Mouse (Mus musculus) Patski (cell line): ENCODE data around the gene Rnf150. TPM values are rescaled to one million over a fixed set of nuclear protein-coding genes. Genes with fewer than 3 reads are reported as not detected.
"Not testable (repeated sequence)": the region's sequence is repeated elsewhere in the genome, so short reads cannot be mapped to it uniquely, and the experiment has no call there.

ENCODE experiments used
- ATAC-seq: fragments of 100-300 bp; one replicate; pipeline ENCODE4 v1.8.0; 2021
- CTCF ChIA-PET: fragments of 350-600 bp; sonication (Branson Sonifier 250); formaldehyde crosslinking; loops from one replicate; lab custom pipeline; 2022; ENCODE audit warnings: inconsistent platforms; lab: Charles Lee
- POLR2A ChIA-PET: fragments of 350-600 bp; sonication (Branson Sonifier 250); formaldehyde crosslinking; loops from one replicate; lab custom pipeline; 2022; ENCODE audit warnings: antibody characterized with exemption, inconsistent platforms; lab: Charles Lee
- DNase-seq: peaks from one replicate; pipeline ENCODE4 v3.0.0-alpha.2; 2011; ENCODE audit warnings: low read depth, low spot score
- H3K27me3 ChIP-seq: fragments of 371-371 bp; one replicate; pipeline ENCODE4 v1.5.1; 2021
- CTCF ChIP-seq: fragments of 100-300 bp; IDR thresholded peaks from one replicate; pipeline ENCODE4 v1.5.1; 2021
- in situ Hi-C: fragments of 300-500 bp; cut with MboI; formaldehyde crosslinking; loops from 3 replicates; pipeline ENCODE4 v1.11.1; 2018; ENCODE audit warnings: low pct_unique_long_range_greater_than_20kb, mixed read lengths
- polyA plus RNA-seq: library from polyadenylated mRNA; unstranded; gene quantifications from one replicate; pipeline ENCODE4 v1.2.3, GENCODE M21; 2021

Gene Rnf150
- polyA plus RNA-seq, 1 experiment from 2014 or later = 19.1 TPM

DNA sequence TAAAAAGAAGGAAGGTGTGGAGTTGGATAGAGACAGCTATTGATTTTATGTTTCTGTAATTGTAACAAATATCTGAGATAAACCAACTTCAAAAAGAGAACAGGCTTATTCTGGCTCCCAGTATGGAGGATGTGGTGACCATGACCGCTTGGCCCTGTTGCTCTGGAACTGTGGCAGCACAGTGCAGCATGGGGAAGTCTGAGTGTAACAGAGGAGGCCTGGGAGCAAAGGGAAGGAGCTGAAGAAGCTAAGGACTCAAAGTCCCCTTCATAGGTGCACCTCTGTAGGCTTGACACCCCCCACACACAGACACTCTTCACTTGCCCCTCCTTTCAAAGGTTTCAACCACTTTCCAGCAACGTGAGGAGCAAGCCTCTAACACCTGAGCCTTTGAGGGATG is 214.2 kb downstream of the Rnf150 start:
- in situ Hi-C loops = loop anchor here (25.0 kb wide), 1 partner anchor 1040 kb away; no protein-coding TSS in a partner anchor
- ATAC-seq = no peak
- TF ChIP-seq CTCF = no peak
- POLR2A ChIA-PET = interaction anchor here (0.5 kb wide), 1 partner anchor 1797 kb away, joined by 3 read pairs; no protein-coding TSS in a partner anchor
- H3K27me3 ChIP-seq = no peaks in the 10 kb centered on the region
- CTCF ChIA-PET = interaction anchor here (0.9 to 1.3 kb wide), 4 partner anchors 8 to 214 kb away, joined by 3 to 4 read pairs (median 3); partner anchors contain the start of gene Rnf150
- no peak for DNase-seq

DNA sequence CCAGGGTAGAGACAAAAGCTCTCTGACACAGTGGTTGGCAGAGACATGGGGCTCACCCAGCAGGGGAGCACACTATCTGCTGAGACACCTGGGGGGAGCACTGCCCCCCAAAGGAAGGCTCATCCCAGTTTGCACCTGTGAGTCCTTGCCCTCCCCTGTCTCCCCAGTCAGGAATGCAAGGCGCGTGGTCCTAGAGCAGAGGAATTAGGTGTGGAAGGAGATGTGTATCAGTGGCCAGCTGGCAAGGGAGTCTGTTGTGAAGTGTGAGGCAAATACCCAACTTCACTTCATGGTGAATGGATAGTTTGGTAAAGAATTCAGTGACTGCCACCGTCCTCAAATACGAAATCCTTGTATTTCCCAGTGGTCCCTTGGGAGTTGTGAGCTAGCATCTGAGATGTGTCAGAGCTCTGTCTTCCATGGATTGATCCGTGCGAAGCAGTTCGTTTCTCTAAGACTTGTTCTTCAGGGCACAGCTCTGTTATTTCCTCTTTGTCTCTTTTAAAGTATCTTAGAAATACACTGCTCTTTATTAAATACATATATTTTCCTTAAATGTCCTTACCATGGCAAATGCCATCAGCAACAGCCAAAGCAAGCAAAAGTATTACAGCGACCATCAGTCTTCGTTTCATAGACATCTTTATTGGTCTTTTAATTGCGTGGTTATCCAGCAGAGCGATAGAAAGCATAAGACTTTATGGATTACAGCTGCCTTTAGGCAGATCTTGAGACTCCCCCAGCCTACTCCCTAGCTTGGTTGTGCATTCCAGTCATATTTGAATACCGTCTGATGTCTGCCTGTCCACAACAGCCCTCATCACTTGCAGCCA is 215.8 kb downstream of the Rnf150 start:
- ChIA-PET CTCF (interaction anchor here (1.2 to 1.4 kb wide), 3 partner anchors 24 to 217 kb away, joined by 3 to 4 read pairs (median 3); partner anchors contain the start of gene Rnf150), POLR2A (no interaction called here)
- no peak for TF ChIP-seq CTCF
- H3K27me3 ChIP-seq = no peaks in the 10 kb centered on the region
- DNase-seq = no peak
- in situ Hi-C loops = loop anchor here (25.0 kb wide), 1 partner anchor 1042 kb away; no protein-coding TSS in a partner anchor
- no peak for ATAC-seq

DNA sequence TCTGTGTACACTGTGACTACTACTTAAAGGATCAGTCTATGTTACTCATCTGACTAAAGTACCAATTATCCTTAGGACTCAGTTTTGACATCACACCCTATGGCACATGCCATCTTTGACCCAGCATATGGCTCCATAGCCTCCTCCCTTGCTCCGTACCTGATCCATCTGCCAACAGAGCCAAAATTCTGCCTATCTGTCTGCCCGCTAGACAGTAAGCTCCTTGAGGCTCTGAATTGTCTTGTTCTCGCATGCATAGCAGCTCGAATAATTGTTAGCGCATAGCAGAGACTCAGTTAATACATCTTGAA is 216.3 kb downstream of the Rnf150 start:
- H3K27me3 ChIP-seq = no peaks in the 10 kb centered on the region
- ATAC-seq (no peak), DNase-seq (no peak)
- TF ChIP-seq CTCF = no peak
- in situ Hi-C loops = loop anchor here (25.0 kb wide), 1 partner anchor 1042 kb away; no protein-coding TSS in a partner anchor
- CTCF ChIA-PET = interaction anchor here (1.2 kb wide), 1 partner anchor 218 kb away, joined by 3 read pairs; no protein-coding TSS in a partner anchor
- POLR2A ChIA-PET = interaction anchor here (0.6 kb wide), 1 partner anchor 124 kb away, joined by 4 read pairs; no protein-coding TSS in a partner anchor

DNA sequence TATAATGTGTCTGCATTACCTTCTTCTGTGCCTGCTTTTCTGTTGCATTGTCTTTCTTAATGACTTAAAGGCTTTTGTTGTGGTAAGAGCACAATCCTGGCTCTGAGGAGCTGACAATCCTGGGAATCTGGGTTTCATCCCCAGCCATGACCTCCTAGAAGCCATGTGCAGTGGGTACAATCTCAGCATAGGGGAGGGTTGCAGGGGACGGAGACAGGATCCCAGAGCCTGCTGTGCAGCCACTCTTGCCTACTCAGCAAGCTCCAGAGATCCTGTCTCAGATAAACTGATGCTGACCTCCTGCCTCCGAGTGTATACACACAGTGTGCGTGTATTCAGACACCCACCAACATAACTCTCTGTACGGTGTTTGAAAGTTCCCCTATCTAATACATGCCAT is 218.1 kb downstream of the Rnf150 start:
- ATAC-seq = no peak
- in situ Hi-C loops = loop anchor here (10.0 to 25.0 kb wide), 2 partner anchors 316 to 1044 kb away; no protein-coding TSS in a partner anchor
- TF ChIP-seq CTCF = no peak
- POLR2A ChIA-PET = no interaction called here
- no peaks in the 10 kb centered on the region for H3K27me3 ChIP-seq
- no peak for DNase-seq
- CTCF ChIA-PET = no interaction called here

DNA sequence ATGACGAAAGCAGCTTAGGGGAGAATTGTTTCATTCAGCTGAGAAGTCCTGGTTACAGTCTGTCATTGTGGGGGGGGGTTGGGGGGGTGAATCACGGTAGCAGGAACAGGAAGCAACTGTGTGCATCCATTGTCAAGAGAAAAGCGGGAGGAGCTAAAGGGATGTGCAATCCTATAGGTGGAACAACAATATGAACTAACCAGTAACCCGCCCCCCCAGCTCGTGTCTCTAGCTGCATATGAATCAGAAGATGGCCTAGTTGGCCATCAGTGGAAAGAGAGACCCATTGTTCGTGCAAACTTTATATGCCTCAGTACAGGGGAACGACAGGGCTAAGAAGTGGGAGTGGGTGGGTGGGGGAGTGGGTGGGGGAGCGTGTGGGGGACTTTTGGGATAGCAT is 218.7 kb downstream of the Rnf150 start:
- H3K27me3 ChIP-seq, ATAC-seq, POLR2A ChIA-PET, CTCF ChIA-PET, DNase-seq: not testable (repeated sequence)
- in situ Hi-C loops = loop anchor here (10.0 to 25.0 kb wide), 2 partner anchors 317 to 1045 kb away; no protein-coding TSS in a partner anchor

DNA sequence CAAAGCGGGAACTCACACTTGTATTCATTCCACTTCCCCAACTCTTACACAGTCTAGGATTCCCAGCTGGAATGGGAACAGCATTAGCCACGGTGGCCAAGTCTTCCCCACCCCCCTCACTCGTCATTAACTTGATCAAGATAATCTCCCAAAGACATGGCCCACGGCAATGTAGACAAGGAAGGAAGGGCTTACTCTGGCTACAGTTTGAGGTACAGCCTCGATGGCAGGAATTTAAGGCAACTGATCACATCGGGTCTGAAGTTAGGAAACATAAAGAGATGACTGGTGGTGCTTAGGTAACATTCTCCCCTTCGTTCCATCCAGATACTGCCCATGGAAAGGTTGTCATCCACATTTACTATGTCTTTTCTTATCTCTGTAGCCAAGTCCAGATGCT is 219.1 kb downstream of the Rnf150 start:
- in situ Hi-C loops = loop anchor here (10.0 to 25.0 kb wide), 2 partner anchors 317 to 1045 kb away; no protein-coding TSS in a partner anchor
- TF ChIP-seq CTCF = no peak
- CTCF ChIA-PET = interaction anchor here (1.0 kb wide), 1 partner anchor 211 kb away, joined by 3 read pairs; no protein-coding TSS in a partner anchor
- no peaks in the 10 kb centered on the region for H3K27me3 ChIP-seq
- ATAC-seq (no peak), DNase-seq (no peak)
- POLR2A ChIA-PET = no interaction called here

DNA sequence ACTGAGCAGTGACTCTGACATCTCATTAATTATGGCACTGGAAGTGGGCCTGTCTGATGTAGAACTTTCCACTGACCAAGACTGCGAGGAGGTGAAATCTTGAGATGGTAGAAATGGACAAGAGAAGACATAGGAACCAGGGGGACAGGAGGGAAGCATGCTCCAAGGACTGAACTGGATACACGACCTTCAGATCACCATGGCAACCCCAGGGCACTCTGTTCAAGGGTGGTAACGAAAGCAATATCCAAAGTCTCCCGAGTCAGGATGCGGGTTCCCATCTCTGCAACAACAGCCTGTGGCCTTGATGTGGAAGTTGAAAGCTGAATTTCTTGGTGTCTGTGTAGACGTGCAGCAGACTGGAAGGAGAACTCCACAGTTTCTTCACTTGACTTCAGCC is 220.3 kb downstream of the Rnf150 start:
- H3K27me3 ChIP-seq = no peaks in the 10 kb centered on the region
- in situ Hi-C loops = loop anchor here (10.0 to 25.0 kb wide), 2 partner anchors 319 to 1046 kb away; no protein-coding TSS in a partner anchor
- ATAC-seq (no peak), DNase-seq (no peak)
- POLR2A ChIA-PET = no interaction called here
- CTCF ChIA-PET = interaction anchor here (1.0 kb wide), 1 partner anchor 212 kb away, joined by 3 read pairs; no protein-coding TSS in a partner anchor
- TF ChIP-seq CTCF = no peak

DNA sequence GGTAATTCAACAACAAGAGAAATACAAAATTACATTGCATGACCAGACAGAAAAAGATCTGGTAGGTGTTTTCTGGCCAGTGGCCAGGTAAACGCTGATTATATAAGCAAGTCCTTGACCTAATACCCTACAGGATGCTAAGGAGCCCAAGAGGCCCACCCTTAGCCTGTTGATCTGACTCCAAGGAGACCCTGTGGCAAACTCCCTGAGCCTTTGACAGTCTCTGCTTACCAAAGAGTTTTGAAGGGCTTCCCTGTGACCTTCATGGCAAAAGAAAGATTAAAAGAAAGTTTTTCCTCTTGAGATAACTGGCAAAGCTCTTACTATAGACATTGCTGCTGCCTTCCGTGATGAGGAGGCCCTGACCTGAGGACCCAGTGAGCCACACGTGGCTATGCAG is 222.4 kb downstream of the Rnf150 start:
- TF ChIP-seq CTCF = no peak
- POLR2A ChIA-PET = no interaction called here
- DNase-seq (no peak), ATAC-seq (no peak)
- in situ Hi-C loops = loop anchor here (5.0 to 25.0 kb wide), 4 partner anchors 143 to 1048 kb away; partner anchors contain the start of gene Rnf150
- no peaks in the 10 kb centered on the region for H3K27me3 ChIP-seq
- CTCF ChIA-PET = no interaction called here

DNA sequence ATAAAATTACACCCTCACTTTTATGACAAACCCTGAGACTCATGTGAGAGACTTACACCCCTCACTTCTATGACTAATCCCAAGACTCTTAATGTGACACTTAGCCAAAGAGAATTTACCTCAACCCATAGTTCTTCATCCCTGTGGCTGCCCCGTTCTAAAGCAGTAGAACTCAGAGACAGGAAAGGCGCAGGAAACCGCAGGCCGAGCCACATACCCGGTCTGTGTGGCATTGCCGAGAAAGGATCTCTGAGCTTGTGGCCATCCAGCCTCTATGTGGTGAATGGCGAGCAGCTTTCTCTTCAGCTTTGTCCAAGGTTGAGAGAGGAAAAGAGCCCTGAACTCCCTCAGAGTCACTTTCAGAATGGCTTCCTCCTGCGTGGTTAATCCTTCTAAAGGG is 223.5 kb downstream of the Rnf150 start:
- ChIA-PET CTCF (interaction anchor here (0.8 kb wide), 1 partner anchor 224 kb away, joined by 4 read pairs; the partner anchor contains the start of gene Rnf150), POLR2A (no interaction called here)
- TF ChIP-seq CTCF = no peak
- in situ Hi-C loops = loop anchor here (5.0 to 25.0 kb wide), 4 partner anchors 144 to 1049 kb away; partner anchors contain the start of gene Rnf150
- no peak for ATAC-seq
- no peaks in the 10 kb centered on the region for H3K27me3 ChIP-seq
- DNase-seq = no peak

DNA sequence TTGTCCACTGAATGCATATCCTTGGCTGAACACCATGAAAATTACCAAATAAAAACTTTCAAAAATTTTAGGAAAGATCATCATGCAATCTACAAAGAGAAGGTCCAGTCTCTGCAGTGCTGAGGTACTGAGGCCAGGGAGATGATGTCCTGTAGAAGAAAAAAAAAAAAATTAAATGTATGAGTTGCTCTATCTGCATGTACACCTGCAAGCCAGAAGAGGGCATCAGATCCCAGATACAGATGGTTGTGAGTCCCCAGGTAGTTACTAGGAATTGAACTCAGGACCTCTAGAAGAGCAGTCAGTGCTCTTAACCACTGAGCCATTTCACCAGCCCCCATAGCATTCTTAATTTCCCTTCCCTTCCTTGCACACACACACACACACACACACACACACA is 224.4 kb downstream of the Rnf150 start:
- no peak for ATAC-seq
- H3K27me3 ChIP-seq = no peaks in the 10 kb centered on the region
- TF ChIP-seq CTCF = peak; percentile 42
- no peak for DNase-seq
- in situ Hi-C loops = loop anchor here (5.0 to 25.0 kb wide), 4 partner anchors 145 to 1050 kb away; partner anchors contain the start of gene Rnf150
- POLR2A ChIA-PET = interaction anchor here (1.6 kb wide), 1 partner anchor 224 kb away, joined by 3 read pairs; no protein-coding TSS in a partner anchor
- CTCF ChIA-PET = interaction anchor here (1.0 to 2.4 kb wide), 2 partner anchors 217 to 226 kb away, joined by 4 to 13 read pairs; no protein-coding TSS in a partner anchor
